Mouse (Mus musculus) heart, adult 2 months (tissue): ENCODE data around the gene Rbm43. TPM values are rescaled to one million over a fixed set of nuclear protein-coding genes. Genes with fewer than 3 reads are reported as not detected.

Experiments used
- DNase-seq, 2 experiments: peaks; one replicate each; pipeline ENCODE4 v3.0.0; 2021
- H3K27ac ChIP-seq: fragments of 200-600 bp; 2 replicates; pipeline ENCODE4 v1.8.1; 2022
- H3K27me3 ChIP-seq: fragments of 200-500 bp; 2 replicates; pipeline ENCODE4 v1.6.1; 2012; ENCODE audit warnings: mild to moderate bottlenecking, low read length, inconsistent platforms, mixed read lengths; ENCODE audit not compliant: control insufficient read depth, insufficient read depth
- H3K36me3 ChIP-seq: fragments of 200-500 bp; 2 replicates; pipeline ENCODE4 v1.6.1; 2012; ENCODE audit warnings: low read length, inconsistent platforms; ENCODE audit not compliant: control insufficient read depth, insufficient read depth
- H3K4me1 ChIP-seq: fragments of 200-500 bp; 2 replicates; pipeline ENCODE4 v1.6.1; 2011; ENCODE audit warnings: low read length; ENCODE audit not compliant: control insufficient read depth, insufficient read depth
- H3K4me3 ChIP-seq: fragments of 200-600 bp; 2 replicates; pipeline ENCODE4 v1.8.1; 2022
- H3K79me2 ChIP-seq: fragments of 200-500 bp; replicated peaks from 2 replicates; pipeline ENCODE4 v1.6.1; 2012; ENCODE audit warnings: mild to moderate bottlenecking, inconsistent platforms, low read length, moderate library complexity, mixed read lengths; ENCODE audit not compliant: control insufficient read depth, insufficient read depth
- H3K9ac ChIP-seq: fragments of 200-500 bp; 2 replicates; pipeline ENCODE4 v1.6.1; 2012; ENCODE audit warnings: low read depth, mild to moderate bottlenecking, control low read depth, inconsistent platforms, low read length, mixed read lengths
- CTCF ChIP-seq: fragments of 200-600 bp; IDR thresholded peaks from 2 replicates; pipeline ENCODE4 v1.8.1; 2022; ENCODE audit warnings: antibody characterized with exemption, mild to moderate bottlenecking, moderate library complexity
- EP300 ChIP-seq: fragments of 200-500 bp; IDR thresholded peaks from 2 replicates; pipeline ENCODE4 v1.6.1; 2011; ENCODE audit warnings: low read depth, low read length, control low read depth; ENCODE audit not compliant: insufficient read depth
- POLR2A ChIP-seq: fragments of 200-500 bp; IDR thresholded peaks from 2 replicates; pipeline ENCODE4 v1.6.1; 2011; ENCODE audit warnings: mild to moderate bottlenecking, low read depth, low read length, control low read depth; ENCODE audit not compliant: insufficient read depth
- WGBS: fragments of 180-500 bp; shearing (Covaris S2); methylation state at CpG from one replicate; pipeline ENCODE4 v1.1.7; 2018; 5-methylcytosine and 5-hydroxymethylcytosine counted together
- intact Hi-C: fragments of 180-260 bp; cut with DNase I; formaldehyde crosslinking; loops from one replicate; pipeline ENCODE4 v1.15.1; 2025
- polyA plus RNA-seq: library from polyadenylated mRNA; depleted of rRNA; stranded (reverse); fragments of >200 nt; gene quantifications from 2 replicates; pipeline ENCODE4 v1.2.3, GENCODE M21; 2012
- total RNA-seq, 2 experiments: library from RNA; stranded (reverse); gene quantifications; 2 replicates each; pipeline ENCODE4 v1.2.3; 2021

Gene Rbm43
- total and polyA plus RNA-seq, 3 experiments, result 3.6 to 4.0 (median 3.9) TPM

DNA sequence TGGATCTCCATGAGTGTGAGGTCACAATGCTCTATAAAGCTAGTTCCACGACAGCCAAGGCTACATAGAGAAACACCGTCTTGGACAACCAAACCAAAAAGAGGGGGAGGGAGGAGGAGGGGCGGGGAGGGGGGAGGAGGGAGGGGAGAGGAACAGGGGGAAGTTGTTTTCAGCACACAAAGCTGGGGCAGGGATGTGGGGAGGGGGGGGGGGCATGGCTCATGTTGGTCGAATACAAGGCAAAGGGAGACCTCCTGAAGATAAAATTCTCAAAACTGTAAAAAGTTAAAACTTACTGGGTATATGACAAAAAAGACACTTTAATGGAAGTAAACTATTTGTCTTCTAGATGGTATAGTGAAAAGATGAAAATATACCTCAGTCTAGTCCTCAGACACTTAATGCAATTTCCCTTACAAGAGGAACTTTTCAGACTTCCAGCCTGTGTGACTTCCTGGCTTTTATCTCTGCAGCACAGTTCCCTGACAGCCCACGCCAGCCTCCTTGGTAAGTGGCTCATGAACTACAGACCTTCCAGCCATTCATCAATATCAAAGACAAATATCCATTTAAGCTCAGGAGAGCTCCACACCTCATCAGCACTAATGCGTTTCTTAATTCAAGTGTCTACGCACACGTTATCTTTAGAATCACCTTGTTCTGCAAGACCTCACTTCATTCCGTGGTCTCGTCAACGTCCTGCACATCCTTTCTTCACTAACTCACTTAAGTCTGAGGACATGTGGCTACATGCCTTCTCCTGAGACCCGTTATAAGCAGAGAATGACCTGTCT lies 1.4 kb downstream of the Rbm43 start:
- DNase-seq, result peak in 1 of 2 experiments; percentile 10
- intact Hi-C loops, result loop anchor here (2.0 kb wide), 2 partner anchors 39 to 137 kb away; partner anchors contain the start of gene Nmi
- H3K27ac ChIP-seq, result peak overlapping the region; percentile 19
- TF ChIP-seq POLR2A, result no peak
- TF ChIP-seq CTCF, result no peak
- TF ChIP-seq EP300, result no peak
- peak overlapping the region; percentile 31 for H3K4me3 ChIP-seq
- no peaks in the 10 kb centered on the region for H3K36me3 ChIP-seq
- H3K4me1 ChIP-seq, result peaks cover 1% of the 10 kb centered on the region
- H3K79me2 ChIP-seq, result no peaks in the 10 kb centered on the region
- 34% methylated on average over 11 of the region's 12 CpGs for WGBS
- H3K9ac ChIP-seq, result peak overlapping the region; percentile 49
- no peaks in the 10 kb centered on the region for H3K27me3 ChIP-seq

DNA sequence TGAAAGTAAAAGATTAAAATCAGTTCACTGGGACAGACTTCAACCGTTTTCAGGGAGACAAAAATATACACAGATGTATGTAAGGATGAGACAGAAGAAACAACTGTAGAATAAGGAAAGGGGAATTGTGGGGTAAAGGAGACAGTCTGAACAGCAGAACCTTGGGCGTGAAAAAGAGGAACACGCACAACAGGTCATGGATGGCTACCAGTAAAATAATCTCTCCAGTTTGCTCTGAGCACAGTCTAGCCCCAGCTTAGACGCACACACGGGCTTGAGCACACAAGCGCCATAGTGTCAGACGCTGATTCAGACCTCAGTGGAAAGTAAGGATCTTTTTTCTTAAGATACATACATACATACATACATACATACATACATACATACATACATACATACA lies 3.7 kb downstream of the Rbm43 start:
- H3K9ac ChIP-seq, result no peak overlapping the region
- H3K4me3 ChIP-seq, result no peak overlapping the region
- no peak for TF ChIP-seq EP300
- TF ChIP-seq POLR2A, result no peak
- 83% methylated on average over 7 of the region's 7 CpGs for WGBS
- no peak for DNase-seq
- peaks cover 1% of the 10 kb centered on the region for H3K4me1 ChIP-seq
- intact Hi-C loops, result no loop called here
- H3K27me3 ChIP-seq, result no peaks in the 10 kb centered on the region
- H3K79me2 ChIP-seq, result no peaks in the 10 kb centered on the region
- no peak overlapping the region for H3K27ac ChIP-seq
- no peaks in the 10 kb centered on the region for H3K36me3 ChIP-seq

DNA sequence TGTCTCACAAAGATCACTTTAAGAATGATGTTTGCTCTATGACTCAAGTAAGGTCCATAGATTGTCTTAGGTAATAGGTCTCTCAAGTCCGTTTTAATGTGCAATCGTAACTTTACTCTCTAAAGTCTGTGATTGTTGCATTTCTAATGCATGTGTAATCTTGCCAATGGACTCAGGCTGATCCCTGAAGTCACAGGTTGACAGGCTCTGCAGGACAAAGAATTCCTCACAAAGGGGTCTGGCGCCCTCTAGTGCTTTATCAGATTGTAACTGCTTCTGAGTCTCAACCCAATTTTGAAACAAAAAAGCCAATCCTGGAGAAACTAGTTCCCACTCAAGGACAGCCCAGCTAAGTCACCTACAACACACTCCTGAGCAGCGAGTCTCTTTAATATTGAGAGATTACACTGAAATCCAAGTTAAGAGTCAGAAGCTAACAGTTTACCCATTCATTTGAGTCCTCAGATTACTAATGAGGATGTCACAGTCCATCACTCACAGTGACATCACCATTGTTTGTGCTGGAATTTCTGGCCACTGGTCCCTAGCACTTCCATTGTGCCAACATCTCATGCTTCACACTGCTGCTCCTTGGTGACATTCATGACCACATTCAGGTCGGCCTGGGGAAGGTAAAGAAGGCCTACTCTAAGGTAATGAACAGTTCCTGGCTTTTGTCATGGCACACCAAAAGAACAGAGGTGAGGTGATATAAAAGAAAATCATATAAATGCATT lies 19.9 kb downstream of the Rbm43 start:
- no peak overlapping the region for H3K9ac ChIP-seq
- H3K36me3 ChIP-seq, result no peaks in the 10 kb centered on the region
- intact Hi-C loops, result loop anchor here (2.0 kb wide), 1 partner anchor 1608 kb away; no protein-coding TSS in a partner anchor
- peak; percentile 50 to 56 for DNase-seq
- TF ChIP-seq CTCF, result peak; percentile 91
- no peak for TF ChIP-seq POLR2A
- 0 out of 2 replicates have a peak, but pooled peaks have one; percentile 41 for TF ChIP-seq EP300
- H3K27me3 ChIP-seq, result no peaks in the 10 kb centered on the region
- H3K4me1 ChIP-seq, result no peaks in the 10 kb centered on the region
- 16% methylated on average over 5 of the region's 5 CpGs for WGBS
- H3K79me2 ChIP-seq, result no peaks in the 10 kb centered on the region
- no peak overlapping the region for H3K4me3 ChIP-seq
- no peak overlapping the region for H3K27ac ChIP-seq

DNA sequence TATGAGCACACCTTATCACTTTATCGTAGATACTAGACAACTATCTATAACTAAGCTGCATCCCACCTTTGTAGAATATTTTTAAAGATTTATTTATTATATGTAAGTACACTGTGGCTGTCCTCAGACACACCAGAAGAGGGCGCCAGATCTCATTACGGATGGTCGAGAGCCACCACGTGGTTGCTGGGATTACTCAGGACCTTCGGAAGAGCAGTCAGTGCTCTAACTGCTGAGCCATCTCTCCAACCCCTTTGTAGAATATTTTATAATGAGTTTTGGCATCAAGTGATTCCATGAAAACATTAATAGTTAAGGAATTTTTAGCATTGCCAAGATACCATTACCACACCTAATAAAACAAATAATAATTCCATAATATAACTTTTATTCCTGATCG lies 20.4 kb downstream of the Rbm43 start:
- no peak overlapping the region for H3K27ac ChIP-seq
- intact Hi-C loops, result loop anchor here (2.0 kb wide), 1 partner anchor 1608 kb away; no protein-coding TSS in a partner anchor
- H3K4me1 ChIP-seq, result no peaks in the 10 kb centered on the region
- no peak for DNase-seq
- H3K27me3 ChIP-seq, result no peaks in the 10 kb centered on the region
- WGBS, result 54% methylated on average over 7 of the region's 7 CpGs
- TF ChIP-seq CTCF (no peak), EP300 (no peak), POLR2A (no peak)
- no peaks in the 10 kb centered on the region for H3K79me2 ChIP-seq
- H3K36me3 ChIP-seq, result no peaks in the 10 kb centered on the region
- H3K9ac ChIP-seq, result no peak overlapping the region
- no peak overlapping the region for H3K4me3 ChIP-seq

DNA sequence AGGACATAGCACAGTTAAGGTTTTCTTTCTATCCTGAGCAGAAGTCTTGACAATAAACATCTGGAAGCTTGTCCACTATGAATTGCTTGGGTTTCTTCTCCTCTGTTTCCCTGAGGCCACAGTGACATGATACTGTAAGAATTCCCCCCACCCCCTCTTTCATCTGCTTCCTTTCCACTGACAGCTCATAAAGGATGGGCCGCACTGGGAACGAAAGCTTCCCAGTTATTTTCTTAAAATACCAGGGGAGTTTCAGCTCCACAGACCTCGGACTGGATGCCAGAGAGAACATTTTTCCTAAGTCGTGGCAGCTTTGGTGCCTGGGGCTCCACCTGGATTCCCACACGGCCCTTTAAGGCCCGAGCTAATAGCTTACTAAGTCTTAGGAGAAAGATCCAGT lies 22.2 kb downstream of the Rbm43 start:
- no peaks in the 10 kb centered on the region for H3K79me2 ChIP-seq
- no peak overlapping the region for H3K9ac ChIP-seq
- H3K4me3 ChIP-seq, result no peak overlapping the region
- H3K27me3 ChIP-seq, result no peaks in the 10 kb centered on the region
- intact Hi-C loops, result no loop called here
- WGBS, result 23% methylated on average over 6 of the region's 6 CpGs
- H3K27ac ChIP-seq, result no peak overlapping the region
- TF ChIP-seq EP300 (no peak), CTCF (no peak), POLR2A (no peak)
- H3K36me3 ChIP-seq, result no peaks in the 10 kb centered on the region
- H3K4me1 ChIP-seq, result no peaks in the 10 kb centered on the region
- no peak for DNase-seq

DNA sequence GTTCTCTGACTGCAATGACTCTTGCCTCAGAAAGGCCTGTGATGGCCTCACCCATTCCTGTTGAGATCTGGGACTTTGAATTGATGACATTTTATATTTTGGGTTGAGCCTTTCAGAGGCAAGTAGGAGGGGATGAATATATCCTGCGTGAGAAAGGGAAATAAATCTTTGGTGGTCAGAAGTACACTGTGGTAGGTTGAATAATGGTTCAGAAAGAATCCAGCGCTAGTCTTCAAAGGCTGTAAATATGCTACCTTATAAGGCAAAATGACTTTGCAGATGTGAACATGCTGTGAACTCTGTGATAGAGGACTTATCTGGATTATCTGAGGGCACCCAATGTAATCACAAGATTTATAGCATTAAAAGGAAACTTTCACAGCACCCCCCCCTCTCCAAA lies 23.1 kb downstream of the Rbm43 start:
- Histone ChIP-seq H3K27me3 (no peaks in the 10 kb centered on the region), H3K4me3 (no peak overlapping the region), H3K27ac (no peak overlapping the region), H3K36me3 (no peaks in the 10 kb centered on the region), H3K4me1 (no peaks in the 10 kb centered on the region), H3K79me2 (no peaks in the 10 kb centered on the region), H3K9ac (no peak overlapping the region)
- intact Hi-C loops, result no loop called here
- TF ChIP-seq EP300 (no peak), POLR2A (no peak), CTCF (no peak)
- DNase-seq, result no peak
- 85% methylated on average over 2 of the region's 2 CpGs for WGBS
